Mouse (Mus musculus) forebrain, embryonic 12.5 days (tissue): ENCODE data around the gene Tnnt3. TPM values are rescaled to one million over a fixed set of nuclear protein-coding genes. Genes with fewer than 3 reads are reported as not detected.
A peak's percentile ranks its signal among the peaks of the same experiment; 100 is the strongest.

ENCODE experiments used
- ATAC-seq: fragments of 200-750 bp; cut with Nextera tagmentation; 2 replicates; pipeline ENCODE4 v1.8.0; 2017; ENCODE audit warnings: moderate TSS enrichment; ENCODE audit not compliant: low FRiP score
- H3K27ac ChIP-seq: fragments of 300-500 bp; sonication (generic); 2 replicates; pipeline ENCODE4 v1.5.1; 2016; ENCODE audit warnings: mild to moderate bottlenecking
- H3K27me3 ChIP-seq: fragments of 300-500 bp; sonication (generic); 2 replicates; pipeline ENCODE4 v1.6.1; 2016; ENCODE audit warnings: mild to moderate bottlenecking
- H3K36me3 ChIP-seq: fragments of 300-500 bp; sonication (generic); replicated peaks from 2 replicates; pipeline ENCODE4 v1.6.1; 2016; ENCODE audit warnings: mild to moderate bottlenecking
- H3K4me1 ChIP-seq: fragments of 300-500 bp; sonication (generic); 2 replicates; pipeline ENCODE4 v1.6.1; 2016
- H3K4me2 ChIP-seq: fragments of 300-500 bp; sonication (generic); 2 replicates; pipeline ENCODE4 v1.6.1; 2016; ENCODE audit warnings: mild to moderate bottlenecking, moderate library complexity
- H3K4me3 ChIP-seq: fragments of 300-500 bp; sonication (generic); replicated peaks from 2 replicates; pipeline ENCODE4 v1.5.1; 2016; ENCODE audit warnings: mild to moderate bottlenecking
- H3K9ac ChIP-seq: fragments of 300-500 bp; sonication (generic); 2 replicates; pipeline ENCODE4 v1.6.1; 2016; ENCODE audit warnings: mild to moderate bottlenecking
- H3K9me3 ChIP-seq: fragments of 300-500 bp; sonication (generic); 2 replicates; pipeline ENCODE4 v1.6.1; 2016
- WGBS: fragments of 180-500 bp; shearing (Covaris S2); methylation state at CpG from one replicate; pipeline ENCODE4 v1.1.7; 2016; 5-methylcytosine and 5-hydroxymethylcytosine counted together
- polyA plus RNA-seq: library from polyadenylated mRNA; unstranded; fragments of >200 nt; fragmentation: Nextera tagmentation; extraction: Ambion mirVana; gene quantifications from 2 replicates; pipeline ENCODE4 v1.2.1, GENCODE M21; 2016

Gene Tnnt3
- polyA plus RNA-seq, 1 experiment from 2014 or later = 0.78 TPM

DNA sequence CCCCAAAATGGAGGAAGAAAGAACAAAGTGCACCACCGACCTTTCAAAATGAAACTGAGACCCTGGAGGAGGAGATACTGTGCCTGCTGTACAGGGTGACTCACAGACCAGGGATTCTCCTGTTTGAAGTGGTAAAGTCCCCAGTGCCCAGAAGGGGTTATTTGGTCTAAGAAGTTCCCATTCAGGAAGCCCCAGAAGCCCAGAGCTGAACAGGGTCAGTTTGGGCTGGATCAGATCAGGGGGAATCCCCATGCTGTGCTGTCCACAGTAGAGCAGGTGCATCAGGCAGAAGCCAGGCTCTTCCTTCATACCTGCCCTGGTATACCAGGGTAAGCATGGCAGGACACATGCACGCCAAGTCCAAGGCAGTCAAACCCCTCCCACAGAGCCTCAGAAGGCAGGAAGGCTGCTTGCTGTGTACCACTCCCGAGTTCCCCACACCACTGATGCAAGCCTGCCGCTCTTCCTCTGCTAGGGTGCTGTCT lies 36.0 kb upstream of the Tnnt3 start:
- 81% methylated on average over 4 of the region's 4 CpGs for WGBS
- ATAC-seq = no peak
- Histone ChIP-seq H3K36me3 (no peaks in the 10 kb centered on the region), H3K9me3 (no peaks in the 10 kb centered on the region), H3K27ac (no peak overlapping the region), H3K4me2 (no peak overlapping the region), H3K4me3 (no peak overlapping the region), H3K9ac (no peak overlapping the region), H3K27me3 (0 out of 2 replicates have a peak, but pooled peaks cover 4% of the 10 kb centered on the region), H3K4me1 (peaks cover 5% of the 10 kb centered on the region)

DNA sequence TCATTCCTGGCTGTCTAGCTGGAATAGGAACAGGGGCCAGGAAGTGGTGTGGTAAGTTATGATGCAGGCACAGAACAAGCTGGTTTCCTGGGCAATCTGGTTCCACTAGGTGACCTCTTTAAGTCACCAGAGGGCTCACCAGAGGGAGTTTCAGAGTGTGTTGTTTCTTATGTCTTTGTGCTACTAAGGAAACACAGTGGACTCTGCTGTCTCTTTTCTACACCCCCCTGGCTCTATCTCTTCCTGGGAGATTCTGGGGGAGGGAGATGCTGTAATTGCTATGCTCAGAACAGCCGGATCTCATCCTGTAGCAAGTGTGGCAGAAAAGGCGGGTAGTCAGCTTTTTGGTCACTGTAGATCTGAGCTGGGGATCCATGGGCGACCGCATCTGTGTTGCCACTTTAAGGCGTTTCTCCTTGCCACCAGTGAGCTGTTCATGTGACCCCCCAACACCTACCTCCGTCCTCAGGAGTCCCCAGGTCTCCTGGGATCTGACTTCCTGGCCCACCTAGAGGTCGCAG lies 28.4 kb upstream of the Tnnt3 start:
- ATAC-seq = no peak
- Histone ChIP-seq H3K4me1 (peaks cover 18% of the 10 kb centered on the region), H3K27me3 (no peaks in the 10 kb centered on the region), H3K36me3 (no peaks in the 10 kb centered on the region), H3K4me2 (no peak overlapping the region), H3K9me3 (no peaks in the 10 kb centered on the region), H3K4me3 (no peak overlapping the region), H3K27ac (no peak overlapping the region), H3K9ac (no peak overlapping the region)
- 88% methylated on average over 7 of the region's 7 CpGs for WGBS

DNA sequence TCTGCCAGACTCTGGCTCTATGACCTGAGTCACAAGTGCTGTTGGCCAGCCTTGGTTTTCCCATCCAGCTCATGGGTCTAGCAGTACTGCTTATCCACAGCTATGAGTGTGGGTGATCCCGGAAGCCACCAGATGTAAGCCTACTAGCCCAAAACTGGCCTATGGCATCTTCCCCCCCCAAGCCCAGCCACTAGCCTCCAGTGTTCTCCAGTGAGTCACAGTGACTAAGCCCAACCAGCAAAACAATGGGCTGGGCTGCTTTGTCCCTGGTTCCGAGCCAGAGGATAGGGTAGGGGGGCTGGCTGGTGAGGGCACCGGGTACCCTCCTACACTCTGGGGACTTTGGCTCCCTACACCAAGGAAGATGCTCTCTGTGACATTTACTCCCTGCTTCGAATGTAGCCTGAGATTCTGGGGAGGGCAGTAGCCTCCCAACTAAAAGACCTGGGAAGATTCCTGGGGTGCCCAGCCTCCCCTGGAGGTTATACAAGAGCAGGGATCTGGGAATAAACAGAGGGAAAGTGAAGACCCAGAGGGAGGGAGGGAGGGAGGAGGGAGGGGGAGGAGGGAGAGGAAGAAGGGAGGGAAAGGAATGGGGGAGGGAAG lies 27.7 kb upstream of the Tnnt3 start:
- 25% methylated on average over 4 of the region's 4 CpGs for WGBS

DNA sequence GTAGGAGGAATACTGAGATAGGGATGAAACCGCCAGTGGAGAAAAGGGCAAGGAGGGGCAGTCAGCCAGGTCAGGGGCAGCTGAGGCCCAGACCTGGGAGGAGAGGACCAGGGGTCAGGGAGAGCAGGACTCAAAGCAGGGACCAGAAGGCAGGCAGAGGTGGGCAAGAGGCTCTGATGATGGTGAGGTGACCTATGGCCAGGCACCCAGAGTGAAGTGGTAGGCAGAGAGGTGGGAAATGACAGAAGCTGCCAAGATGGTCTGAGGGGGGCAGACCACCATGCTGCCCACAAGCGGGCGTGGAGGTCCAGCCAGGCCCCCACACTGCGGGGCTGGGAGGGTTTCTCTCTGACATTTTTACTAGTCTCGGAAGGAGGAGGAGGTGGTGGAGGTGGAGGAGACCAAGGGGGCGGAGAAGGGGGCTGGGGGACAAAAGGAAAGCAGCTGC lies 27.2 kb upstream of the Tnnt3 start:
- peak overlapping the region; percentile 25; the same call in 1 of the 2 replicates for H3K9ac ChIP-seq

More for the DNA sequence above, 27.7 kb upstream of the Tnnt3 start:
- H3K9me3 ChIP-seq = no peaks in the 10 kb centered on the region
- H3K27me3 ChIP-seq = no peaks in the 10 kb centered on the region
- no peaks in the 10 kb centered on the region for H3K36me3 ChIP-seq
- peaks cover 18% of the 10 kb centered on the region for H3K4me1 ChIP-seq
- peak overlapping the region; percentile 25; the same call in 1 of the 2 replicates for H3K9ac ChIP-seq
- no peak overlapping the region for H3K4me2 ChIP-seq
- H3K4me3 ChIP-seq = no peak overlapping the region
- no peak for ATAC-seq
- H3K27ac ChIP-seq = no peak overlapping the region

DNA sequence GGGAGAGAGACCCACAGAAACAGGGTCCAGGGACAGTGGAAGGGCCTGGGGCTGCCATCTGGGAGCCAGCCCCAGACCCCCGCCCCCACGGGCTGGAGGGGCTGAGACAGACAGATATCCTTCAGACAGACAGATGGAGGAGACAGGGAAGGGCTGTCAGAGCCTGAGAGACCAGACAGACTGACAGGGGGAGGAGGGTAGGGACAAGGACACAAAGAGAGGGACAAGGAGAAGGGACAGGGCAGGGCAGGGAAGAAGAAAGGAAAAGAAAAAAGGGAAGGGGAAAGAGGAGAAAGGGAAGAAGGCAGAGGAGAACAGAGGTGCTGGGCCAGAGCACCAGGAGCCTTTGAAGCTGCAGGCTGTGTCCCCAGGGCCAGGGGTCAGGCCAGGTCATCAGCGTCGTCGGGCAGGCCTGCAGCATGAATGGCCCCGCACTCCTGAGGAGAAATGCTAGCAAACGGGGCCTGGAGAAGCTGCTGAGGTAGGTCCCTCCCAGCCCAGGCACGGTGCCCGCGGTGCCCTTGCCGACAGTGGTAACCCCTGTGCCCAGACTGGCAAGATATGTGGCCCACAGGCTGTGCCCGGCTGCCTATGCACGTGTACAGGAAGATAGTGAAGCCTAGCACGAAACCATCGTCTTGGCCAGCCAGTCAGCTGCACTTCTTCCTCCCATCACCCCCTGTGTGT lies 26.6 kb upstream of the Tnnt3 start:
- H3K4me2 ChIP-seq = no peak overlapping the region
- H3K27ac ChIP-seq = 0 out of 2 replicates have a peak overlapping the region, but pooled peaks have one; percentile 16
- 43% methylated on average over 15 of the region's 15 CpGs for WGBS
- H3K4me3 ChIP-seq = no peak overlapping the region
- peaks cover 18% of the 10 kb centered on the region for H3K4me1 ChIP-seq
- peak overlapping the region; percentile 25 for H3K9ac ChIP-seq
- no peaks in the 10 kb centered on the region for H3K36me3 ChIP-seq
- ATAC-seq = no peak
- H3K9me3 ChIP-seq = no peaks in the 10 kb centered on the region
- no peaks in the 10 kb centered on the region for H3K27me3 ChIP-seq

More for the DNA sequence above, 27.2 kb upstream of the Tnnt3 start:
- Histone ChIP-seq H3K36me3 (no peaks in the 10 kb centered on the region), H3K4me1 (peaks cover 18% of the 10 kb centered on the region), H3K9me3 (no peaks in the 10 kb centered on the region), H3K4me2 (no peak overlapping the region), H3K4me3 (no peak overlapping the region), H3K27ac (0 out of 2 replicates have a peak overlapping the region, but pooled peaks have one; percentile 16), H3K27me3 (no peaks in the 10 kb centered on the region)
- WGBS = 34% methylated on average over 6 of the region's 6 CpGs
- ATAC-seq = no peak

DNA sequence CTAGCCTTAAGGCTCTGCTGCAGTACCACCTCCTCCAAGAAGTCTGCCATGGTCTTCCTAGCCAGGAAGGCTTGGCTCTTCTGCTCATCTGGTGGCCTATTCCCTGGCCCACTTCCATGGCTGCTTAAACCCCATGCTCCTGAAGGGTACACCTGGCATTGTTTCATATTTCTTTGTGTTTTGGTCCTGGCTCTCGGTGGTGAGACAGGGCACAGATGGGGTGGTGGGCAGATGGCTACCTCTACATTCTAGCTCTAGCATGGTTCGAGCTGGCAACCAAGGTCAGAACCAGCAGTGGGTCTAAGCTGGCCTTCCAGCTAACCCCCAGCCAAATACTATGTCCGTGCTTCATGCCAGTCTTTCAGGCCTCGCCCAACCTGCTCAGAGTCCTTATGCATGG lies 25.7 kb upstream of the Tnnt3 start:
- Histone ChIP-seq H3K4me3 (no peak overlapping the region), H3K9ac (no peak overlapping the region), H3K4me2 (no peak overlapping the region), H3K27me3 (no peaks in the 10 kb centered on the region), H3K36me3 (no peaks in the 10 kb centered on the region), H3K9me3 (no peaks in the 10 kb centered on the region), H3K4me1 (peaks cover 18% of the 10 kb centered on the region), H3K27ac (no peak overlapping the region)
- no peak for ATAC-seq
- WGBS = 89% methylated on average over 4 of the region's 4 CpGs

DNA sequence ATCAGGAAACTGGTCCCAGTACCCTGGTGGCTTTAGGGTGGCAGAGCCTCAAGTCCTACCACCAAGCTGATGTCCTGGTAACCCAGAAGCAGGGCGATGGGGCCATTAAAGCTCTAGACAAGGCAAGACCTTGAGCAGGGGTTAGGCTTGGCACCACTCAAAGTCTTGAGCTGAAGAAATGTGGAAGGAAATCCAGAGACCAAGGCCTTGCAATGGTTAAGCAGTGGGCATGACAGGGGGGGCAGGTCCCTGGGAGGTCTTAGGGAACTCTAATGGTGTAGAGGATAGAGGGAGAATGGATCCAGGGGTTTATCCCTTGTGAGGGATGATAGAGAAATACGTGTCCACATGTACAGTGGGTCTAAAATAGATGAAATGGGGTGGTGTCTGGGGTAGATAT lies 25.2 kb upstream of the Tnnt3 start:
- Histone ChIP-seq H3K4me1 (peaks cover 18% of the 10 kb centered on the region), H3K27me3 (no peaks in the 10 kb centered on the region), H3K9me3 (no peaks in the 10 kb centered on the region), H3K4me3 (no peak overlapping the region), H3K9ac (no peak overlapping the region), H3K36me3 (no peaks in the 10 kb centered on the region), H3K27ac (no peak overlapping the region), H3K4me2 (no peak overlapping the region)
- no peak for ATAC-seq
- 90% methylated on average over 2 of the region's 2 CpGs for WGBS

DNA sequence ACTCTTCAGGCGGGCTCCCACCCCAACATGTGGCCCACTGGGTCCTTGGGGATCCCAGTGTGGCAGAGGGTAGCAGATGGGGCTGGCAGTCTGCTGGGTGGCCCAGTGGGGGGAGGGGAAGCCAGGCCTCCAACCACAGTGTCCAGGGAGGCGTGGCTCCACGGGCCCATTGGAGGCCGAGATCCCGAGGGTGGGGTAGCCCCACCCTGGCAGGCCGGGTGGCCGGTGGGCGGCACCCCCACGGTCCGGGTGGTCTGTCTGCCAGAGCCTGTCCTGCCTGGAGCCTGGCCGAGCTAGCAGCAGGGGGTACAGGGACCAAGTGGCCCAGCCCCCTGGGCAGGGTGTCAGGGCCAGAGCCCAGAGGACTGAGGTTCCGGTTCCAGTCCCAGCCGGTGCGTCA lies 23.8 kb upstream of the Tnnt3 start:
- H3K36me3 ChIP-seq = no peaks in the 10 kb centered on the region
- H3K9me3 ChIP-seq = no peaks in the 10 kb centered on the region
- no peak overlapping the region for H3K4me2 ChIP-seq
- ATAC-seq = no peak
- H3K27ac ChIP-seq = no peak overlapping the region
- WGBS = 94% methylated on average over 8 of the region's 14 CpGs
- H3K9ac ChIP-seq = no peak overlapping the region
- no peaks in the 10 kb centered on the region for H3K27me3 ChIP-seq
- peaks cover 18% of the 10 kb centered on the region for H3K4me1 ChIP-seq
- no peak overlapping the region for H3K4me3 ChIP-seq

DNA sequence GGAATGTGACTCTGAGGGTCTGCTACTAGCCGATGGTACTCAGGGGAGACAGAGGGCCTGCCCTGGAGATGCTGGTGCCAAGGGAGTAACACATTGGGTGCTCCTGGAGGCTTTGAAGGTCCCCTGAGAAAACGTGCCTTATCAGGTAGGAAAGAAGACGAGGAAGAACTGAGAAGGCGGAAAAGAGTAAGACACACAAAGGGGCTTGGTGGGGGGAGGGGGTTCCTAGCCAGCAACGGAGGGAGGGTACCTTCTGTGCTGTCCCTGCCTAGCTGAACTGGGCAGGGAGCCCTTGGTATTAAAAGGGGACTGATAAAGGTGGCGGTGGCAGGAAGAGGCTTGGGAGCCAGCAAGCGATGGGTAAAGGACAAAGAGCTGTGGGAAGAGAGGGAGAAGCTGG lies 23.0 kb upstream of the Tnnt3 start:
- Histone ChIP-seq H3K9me3 (no peaks in the 10 kb centered on the region), H3K4me2 (no peak overlapping the region), H3K9ac (no peak overlapping the region), H3K27me3 (no peaks in the 10 kb centered on the region), H3K4me3 (no peak overlapping the region), H3K4me1 (peaks cover 18% of the 10 kb centered on the region), H3K27ac (no peak overlapping the region), H3K36me3 (no peaks in the 10 kb centered on the region)
- ATAC-seq = no peak
- 65% methylated on average over 7 of the region's 7 CpGs for WGBS

DNA sequence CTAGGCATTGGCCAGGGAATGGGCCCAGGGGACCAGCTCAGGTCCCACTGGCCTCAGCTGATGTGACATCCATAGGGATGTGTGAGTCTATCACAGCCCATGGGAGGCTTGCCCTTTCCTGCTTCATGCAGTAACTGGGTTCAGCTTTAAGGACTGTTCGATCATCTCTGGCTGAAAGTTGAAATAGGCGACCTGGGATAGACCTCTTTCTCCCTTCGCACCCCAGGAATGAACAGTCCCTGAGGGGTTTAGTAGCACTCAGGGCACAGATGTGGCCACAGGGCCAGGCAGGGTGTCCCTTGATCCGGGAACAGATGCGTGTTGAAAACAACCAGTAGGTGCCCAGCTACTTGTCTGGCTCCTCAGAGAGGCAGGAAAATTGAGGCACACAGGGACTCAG lies 22.4 kb upstream of the Tnnt3 start:
- Histone ChIP-seq H3K27ac (no peak overlapping the region), H3K4me3 (no peak overlapping the region), H3K4me1 (peaks cover 16% of the 10 kb centered on the region), H3K4me2 (no peak overlapping the region), H3K9ac (no peak overlapping the region), H3K27me3 (no peaks in the 10 kb centered on the region), H3K9me3 (no peaks in the 10 kb centered on the region), H3K36me3 (no peaks in the 10 kb centered on the region)
- 83% methylated on average over 5 of the region's 5 CpGs for WGBS
- ATAC-seq = no peak

DNA sequence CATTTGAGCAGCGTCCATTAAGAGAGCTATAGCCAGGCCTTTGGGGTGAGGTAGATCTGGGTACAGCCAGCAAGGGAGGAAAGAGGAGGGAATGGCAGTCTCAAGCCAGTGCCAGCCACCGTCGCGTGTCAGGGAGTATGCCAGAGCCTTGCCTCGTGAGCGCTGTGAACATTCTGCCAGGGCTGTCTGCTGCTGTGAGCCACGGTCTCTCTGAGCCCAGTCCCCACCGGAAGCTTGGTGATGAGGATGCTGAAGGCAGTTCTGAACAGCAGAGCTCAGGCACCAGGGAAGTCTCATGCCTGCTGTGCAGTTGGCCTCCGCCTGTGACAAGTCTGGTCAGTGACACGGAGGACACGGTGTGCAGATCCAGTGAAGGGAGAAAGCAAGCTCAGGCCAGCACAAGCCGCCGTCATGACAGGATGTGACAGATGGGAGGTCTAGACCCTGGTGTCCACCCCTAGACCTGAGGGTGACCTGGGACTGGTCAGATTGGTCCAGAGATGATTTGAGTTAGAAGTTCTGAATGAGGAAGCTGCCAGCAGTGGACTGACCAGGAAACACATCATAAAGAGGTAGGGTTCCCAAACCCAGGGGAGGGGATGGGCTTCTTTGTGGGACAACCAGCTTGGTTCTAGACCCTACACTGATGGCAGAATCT lies 21.7 kb upstream of the Tnnt3 start:
- Histone ChIP-seq H3K27ac (no peak overlapping the region), H3K4me3 (no peak overlapping the region), H3K4me1 (peaks cover 16% of the 10 kb centered on the region), H3K9ac (no peak overlapping the region), H3K27me3 (no peaks in the 10 kb centered on the region), H3K4me2 (no peak overlapping the region), H3K9me3 (no peaks in the 10 kb centered on the region), H3K36me3 (no peaks in the 10 kb centered on the region)
- 90% methylated on average over 13 of the region's 13 CpGs for WGBS
- no peak for ATAC-seq

DNA sequence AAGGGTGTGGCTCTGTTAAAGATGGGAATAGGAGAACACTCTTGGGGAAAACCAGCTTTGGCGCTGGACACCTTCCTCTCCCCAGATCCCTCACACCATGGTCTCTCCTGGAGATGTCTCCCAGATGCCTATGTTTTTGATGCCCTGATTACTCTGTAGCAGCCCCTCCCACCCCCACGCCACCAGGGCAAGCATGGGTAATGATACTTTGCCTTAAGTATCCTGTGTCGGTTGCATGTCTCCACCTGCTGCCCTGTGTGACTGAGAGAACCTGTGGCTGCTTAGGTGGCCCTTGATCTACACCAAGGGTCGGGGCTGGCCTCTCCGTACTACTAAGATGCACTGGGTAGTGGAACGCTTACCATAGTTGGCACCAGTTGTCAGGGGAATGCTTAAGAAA lies 20.6 kb upstream of the Tnnt3 start:
- H3K9ac ChIP-seq = no peak overlapping the region
- no peaks in the 10 kb centered on the region for H3K9me3 ChIP-seq
- ATAC-seq = no peak
- 93% methylated on average over 6 of the region's 6 CpGs for WGBS
- peaks cover 22% of the 10 kb centered on the region for H3K4me1 ChIP-seq
- no peak overlapping the region for H3K4me3 ChIP-seq
- H3K4me2 ChIP-seq = no peak overlapping the region
- H3K36me3 ChIP-seq = no peaks in the 10 kb centered on the region
- no peaks in the 10 kb centered on the region for H3K27me3 ChIP-seq
- H3K27ac ChIP-seq = no peak overlapping the region
